Mouse (Mus musculus): ENCODE results near the gene Fbxl20. TPM values are rescaled to one million over a fixed set of nuclear protein-coding genes. Genes with fewer than 3 reads are reported as not detected.

The Fbxl20 gene
- total RNA-seq, 1 experiment: 9.7 TPM

DNA sequence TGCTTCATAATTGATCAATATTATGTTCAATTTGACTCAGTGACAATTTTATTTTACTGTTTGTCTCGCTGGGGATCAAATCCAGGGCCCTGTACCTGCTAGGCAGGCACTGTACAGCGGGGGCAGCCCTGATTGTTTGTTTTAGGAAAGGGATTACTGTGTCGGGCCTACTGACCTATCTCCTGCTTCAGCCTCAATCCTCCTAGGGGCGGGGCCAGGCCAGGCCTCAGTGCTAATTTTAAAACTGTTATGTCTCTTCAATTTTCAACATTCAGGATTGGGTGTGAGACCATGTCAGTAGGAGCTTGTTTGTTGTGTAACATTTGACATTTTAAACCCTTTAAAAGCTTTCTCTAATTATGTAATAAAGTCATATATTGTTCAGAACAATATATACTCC is 36.7 kb downstream of the Fbxl20 start:
- in situ Hi-C loops (cut with MboI; ENCODE audit: low sequenced_read_pairs in 2 of 2, unreplicated experiment in 2 of 2): no loop called here
- Histone ChIP-seq H3K9ac (ENCODE audit: insufficient read depth, low read depth, low read length, poor library complexity, severe bottlenecking) (no peak overlapping the region), H3K9me3 (ENCODE audit: control insufficient read depth, insufficient read depth, low read depth, low read length) (no peaks in the 10 kb centered on the region), H3K27ac (ENCODE audit: insufficient read depth, low read depth, low read length, poor library complexity, severe bottlenecking) (no peak overlapping the region), H3K36me3 (ENCODE audit: control insufficient read depth, insufficient read depth, low read length, poor library complexity, severe bottlenecking) (peaks cover 4% of the 10 kb centered on the region; the same call in 1 of the 2 replicates), H3K4me1 (ENCODE audit: control insufficient read depth in 2 of 2, insufficient read depth in 2 of 2, low read length in 2 of 2, poor library complexity in 1 of 2) (no peaks in the 10 kb centered on the region), H3K4me3 (ENCODE audit: insufficient read depth in 1 of 2, low read depth in 1 of 2, low read length in 2 of 2, poor library complexity in 1 of 2, severe bottlenecking in 1 of 2) (no peak overlapping the region)
- no peak for DNase-seq (ENCODE audit: low read depth, low spot score)
- no peak for TF ChIP-seq HCFC1 (IDR thresholded peaks at IDR 0.05; ENCODE audit: borderline replicate concordance, insufficient read depth, low read length)
- no peak for TF ChIP-seq CHD2 (IDR thresholded peaks at IDR 0.05; ENCODE audit: low read depth, low read length)
- TF ChIP-seq MAFK (IDR thresholded peaks at IDR 0.05; ENCODE audit: insufficient read depth, low read depth, low read length): no peak
- no peak for TF ChIP-seq ZNF384 (IDR thresholded peaks at IDR 0.05; ENCODE audit: low read depth, low read length)
- no peak for TF ChIP-seq ZC3H11A (IDR thresholded peaks at IDR 0.05; ENCODE audit: borderline replicate concordance, low read depth, low read length)

DNA sequence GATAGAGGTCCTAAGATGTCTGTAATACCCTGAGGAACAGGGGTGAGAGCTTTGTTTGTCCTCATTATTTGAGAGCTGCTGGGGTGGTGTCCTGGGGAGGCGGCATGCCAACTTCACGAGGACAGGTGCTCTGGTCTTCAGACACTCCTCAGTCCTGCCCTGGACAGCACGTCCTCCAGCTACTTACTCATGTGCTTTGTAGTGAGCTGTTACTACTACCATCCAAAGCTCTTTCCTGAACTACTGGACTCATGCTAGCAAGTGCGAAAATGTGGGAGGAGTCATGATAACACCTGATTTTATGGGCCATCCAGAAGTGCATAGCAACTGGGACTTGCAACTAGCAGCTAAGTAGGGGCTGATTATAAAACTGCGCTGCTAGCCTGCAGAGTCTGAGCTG is 40.5 kb downstream of the Fbxl20 start:
- Histone ChIP-seq H3K27ac (ENCODE audit: insufficient read depth, low read depth, low read length, poor library complexity, severe bottlenecking) (no peak overlapping the region), H3K4me1 (ENCODE audit: control insufficient read depth in 2 of 2, insufficient read depth in 2 of 2, low read length in 2 of 2, poor library complexity in 1 of 2) (no peaks in the 10 kb centered on the region), H3K36me3 (ENCODE audit: control insufficient read depth, insufficient read depth, low read length, poor library complexity, severe bottlenecking) (peaks cover 7% of the 10 kb centered on the region; the same call in 1 of the 2 replicates), H3K9ac (ENCODE audit: insufficient read depth, low read depth, low read length, poor library complexity, severe bottlenecking) (no peak overlapping the region), H3K9me3 (ENCODE audit: control insufficient read depth, insufficient read depth, low read depth, low read length) (no peaks in the 10 kb centered on the region), H3K4me3 (ENCODE audit: insufficient read depth in 1 of 2, low read depth in 1 of 2, low read length in 2 of 2, poor library complexity in 1 of 2, severe bottlenecking in 1 of 2) (no peak overlapping the region)
- DNase-seq (ENCODE audit: low read depth, low spot score): no peak
- in situ Hi-C loops (cut with MboI; ENCODE audit: low sequenced_read_pairs in 2 of 2, unreplicated experiment in 2 of 2): no loop called here
- TF ChIP-seq HCFC1 (IDR thresholded peaks at IDR 0.05; ENCODE audit: borderline replicate concordance, insufficient read depth, low read length): no peak
- no peak for TF ChIP-seq ZC3H11A (IDR thresholded peaks at IDR 0.05; ENCODE audit: borderline replicate concordance, low read depth, low read length)
- no peak for TF ChIP-seq ZNF384 (IDR thresholded peaks at IDR 0.05; ENCODE audit: low read depth, low read length)
- TF ChIP-seq MAFK (IDR thresholded peaks at IDR 0.05; ENCODE audit: insufficient read depth, low read depth, low read length): no peak
- no peak for TF ChIP-seq CHD2 (IDR thresholded peaks at IDR 0.05; ENCODE audit: low read depth, low read length)

DNA sequence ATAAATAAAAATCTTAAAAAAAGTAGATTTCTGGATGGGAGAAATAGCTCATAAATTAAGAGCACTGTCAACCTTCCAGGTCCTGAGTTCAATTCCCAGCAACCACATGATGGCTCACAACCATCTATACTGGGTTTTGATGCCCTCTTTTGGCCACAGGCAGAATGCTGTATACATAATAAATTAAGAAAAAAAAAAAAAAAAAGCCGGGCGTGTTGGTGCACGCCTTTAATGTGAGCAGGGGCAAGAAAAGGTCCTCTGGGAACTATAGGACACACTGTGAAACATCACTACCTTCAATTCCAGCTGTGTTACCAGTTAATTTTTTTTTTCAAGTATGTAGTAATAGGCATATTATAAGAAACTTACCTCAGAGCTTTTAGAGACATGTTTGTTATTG is 48.9 kb downstream of the Fbxl20 start:
- Histone ChIP-seq H3K9ac (ENCODE audit: insufficient read depth, low read depth, low read length, poor library complexity, severe bottlenecking) (no peak overlapping the region), H3K4me3 (ENCODE audit: insufficient read depth in 1 of 2, low read depth in 1 of 2, low read length in 2 of 2, poor library complexity in 1 of 2, severe bottlenecking in 1 of 2) (no peak overlapping the region), H3K4me1 (ENCODE audit: control insufficient read depth in 2 of 2, insufficient read depth in 2 of 2, low read length in 2 of 2, poor library complexity in 1 of 2) (no peaks in the 10 kb centered on the region), H3K36me3 (ENCODE audit: control insufficient read depth, insufficient read depth, low read length, poor library complexity, severe bottlenecking) (peaks cover 5% of the 10 kb centered on the region; the same call in 1 of the 2 replicates), H3K9me3 (ENCODE audit: control insufficient read depth, insufficient read depth, low read depth, low read length) (no peaks in the 10 kb centered on the region), H3K27ac (ENCODE audit: insufficient read depth, low read depth, low read length, poor library complexity, severe bottlenecking) (no peak overlapping the region)
- no peak for DNase-seq (ENCODE audit: low read depth, low spot score)
- TF ChIP-seq CHD2 (IDR thresholded peaks at IDR 0.05; ENCODE audit: low read depth, low read length) (no peak), ZNF384 (IDR thresholded peaks at IDR 0.05; ENCODE audit: low read depth, low read length) (peak; percentile 44; the same call in 1 of the 2 replicates)
- in situ Hi-C loops (cut with MboI; ENCODE audit: low sequenced_read_pairs in 2 of 2, unreplicated experiment in 2 of 2): no loop called here

DNA sequence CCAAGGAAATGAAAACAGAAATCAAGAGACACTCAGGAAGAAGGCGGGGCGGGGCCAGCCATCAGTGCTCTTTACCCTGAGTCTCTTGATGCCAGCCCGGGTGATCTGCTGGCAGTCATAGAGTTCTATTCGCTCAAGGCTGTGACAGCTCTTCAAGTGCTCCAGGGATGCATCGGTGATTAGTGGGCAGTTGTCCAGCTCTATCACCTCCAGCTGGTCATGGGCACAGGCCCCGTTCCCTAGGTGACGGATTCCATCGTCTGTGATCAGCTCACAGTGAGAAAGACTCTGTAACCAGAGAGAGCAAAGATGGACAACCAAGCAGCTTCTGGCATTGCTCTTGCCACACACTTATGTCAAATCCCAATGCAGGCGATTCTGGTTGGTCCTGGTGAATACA is 59.6 kb downstream of the Fbxl20 start:
- DNase-seq (ENCODE audit: low read depth, low spot score): no peak
- Histone ChIP-seq H3K4me3 (ENCODE audit: insufficient read depth in 1 of 2, low read depth in 1 of 2, low read length in 2 of 2, poor library complexity in 1 of 2, severe bottlenecking in 1 of 2) (no peak overlapping the region), H3K9me3 (ENCODE audit: control insufficient read depth, insufficient read depth, low read depth, low read length) (no peaks in the 10 kb centered on the region), H3K4me1 (ENCODE audit: control insufficient read depth in 2 of 2, insufficient read depth in 2 of 2, low read length in 2 of 2, poor library complexity in 1 of 2) (peaks cover 4 to 21% of the 10 kb centered on the region in 2 experiments; a peak in 2 of 4 replicates), H3K27ac (ENCODE audit: insufficient read depth, low read depth, low read length, poor library complexity, severe bottlenecking) (no peak overlapping the region), H3K36me3 (ENCODE audit: control insufficient read depth, insufficient read depth, low read length, poor library complexity, severe bottlenecking) (peaks cover 14% of the 10 kb centered on the region; the same call in 1 of the 2 replicates), H3K9ac (ENCODE audit: insufficient read depth, low read depth, low read length, poor library complexity, severe bottlenecking) (no peak overlapping the region)
- in situ Hi-C loops (cut with MboI; ENCODE audit: low sequenced_read_pairs in 2 of 2, unreplicated experiment in 2 of 2): no loop called here
- TF ChIP-seq CHD2 (IDR thresholded peaks at IDR 0.05; ENCODE audit: low read depth, low read length): no peak
- TF ChIP-seq MAFK (IDR thresholded peaks at IDR 0.05; ENCODE audit: insufficient read depth, low read depth, low read length): no peak
- TF ChIP-seq ZC3H11A (IDR thresholded peaks at IDR 0.05; ENCODE audit: borderline replicate concordance, low read depth, low read length): no peak
- no peak for TF ChIP-seq HCFC1 (IDR thresholded peaks at IDR 0.05; ENCODE audit: borderline replicate concordance, insufficient read depth, low read length)
- no peak for TF ChIP-seq ZNF384 (IDR thresholded peaks at IDR 0.05; ENCODE audit: low read depth, low read length)

DNA sequence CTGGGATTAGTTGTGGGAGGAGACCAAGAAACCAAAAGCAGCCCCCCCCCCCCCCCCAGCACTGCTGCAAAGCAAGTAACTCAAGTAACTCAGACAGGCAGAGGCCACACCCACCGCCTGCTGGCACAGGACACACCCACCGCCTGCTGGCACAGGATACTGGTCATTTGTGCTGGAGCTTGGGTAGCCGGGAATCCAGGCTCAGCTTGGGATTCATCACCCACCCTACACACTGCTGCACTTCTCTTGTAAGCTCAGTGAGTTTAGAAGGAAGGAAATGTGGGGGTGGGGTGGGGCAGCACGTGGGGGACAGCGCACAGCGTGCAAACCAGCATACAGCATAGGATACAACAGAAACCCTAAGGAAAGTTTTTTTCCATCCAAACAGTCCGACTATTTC is 62.0 kb downstream of the Fbxl20 start:
- H3K27ac ChIP-seq (ENCODE audit: insufficient read depth, low read depth, low read length, poor library complexity, severe bottlenecking): no peak overlapping the region; the same call in 1 of the 2 replicates
- H3K4me3 ChIP-seq (ENCODE audit: insufficient read depth in 1 of 2, low read depth in 1 of 2, low read length in 2 of 2, poor library complexity in 1 of 2, severe bottlenecking in 1 of 2): no peak overlapping the region
- no peaks in the 10 kb centered on the region for H3K9me3 ChIP-seq (ENCODE audit: control insufficient read depth, insufficient read depth, low read depth, low read length)
- no peak for TF ChIP-seq CHD2 (IDR thresholded peaks at IDR 0.05; ENCODE audit: low read depth, low read length)
- TF ChIP-seq HCFC1 (IDR thresholded peaks at IDR 0.05; ENCODE audit: borderline replicate concordance, insufficient read depth, low read length): no peak
- TF ChIP-seq MAFK (IDR thresholded peaks at IDR 0.05; ENCODE audit: insufficient read depth, low read depth, low read length): no peak
- TF ChIP-seq ZC3H11A (IDR thresholded peaks at IDR 0.05; ENCODE audit: borderline replicate concordance, low read depth, low read length): no peak
- no peak for TF ChIP-seq ZNF384 (IDR thresholded peaks at IDR 0.05; ENCODE audit: low read depth, low read length)
- H3K4me1 ChIP-seq (ENCODE audit: control insufficient read depth in 2 of 2, insufficient read depth in 2 of 2, low read length in 2 of 2, poor library complexity in 1 of 2): peaks cover 4 to 26% of the 10 kb centered on the region in 2 experiments; a peak in 2 of 4 replicates
- in situ Hi-C loops (cut with MboI; ENCODE audit: low sequenced_read_pairs in 2 of 2, unreplicated experiment in 2 of 2): no loop called here
- peaks cover 14% of the 10 kb centered on the region; the same call in 1 of the 2 replicates for H3K36me3 ChIP-seq (ENCODE audit: control insufficient read depth, insufficient read depth, low read length, poor library complexity, severe bottlenecking)
- DNase-seq (ENCODE audit: low read depth, low spot score): no peak
- H3K9ac ChIP-seq (ENCODE audit: insufficient read depth, low read depth, low read length, poor library complexity, severe bottlenecking): no peak overlapping the region
